Mouse (Mus musculus) liver, postnatal 0 days (tissue): Measurements from ENCODE around the gene Arfgef2.

Experiments used
- CTCF ChIP-seq: sonication (generic); IDR thresholded peaks from 2 replicates; pipeline ENCODE4 v1.5.1; 2016; ENCODE audit warnings: antibody characterized with exemption, low read depth
- EP300 ChIP-seq: IDR thresholded peaks from 2 replicates; pipeline ENCODE4 v1.6.1; 2016; ENCODE audit warnings: antibody characterized with exemption, low read depth, mild to moderate bottlenecking

GRCm38 (mm10) chr2:166826491-166827224 is 21.3 kb downstream of the Arfgef2 start:
- 0 out of 2 replicates have a peak, but pooled peaks have one; percentile 3 for TF ChIP-seq CTCF
- TF ChIP-seq EP300: no peak
